Mouse (Mus musculus) layer of hippocampus, adult 2 months (tissue): Measurements from ENCODE around the gene Shisa2. TPM values are rescaled to one million over a fixed set of nuclear protein-coding genes. Genes with fewer than 3 reads are reported as not detected.

Experiments
- DNase-seq, 2 experiments: peaks; one replicate each; pipeline ENCODE4 v3.0.0; 2022; ENCODE audit warnings: low spot score in 2 of 2
- H3K27ac ChIP-seq: fragments of 200-600 bp; 2 replicates; pipeline ENCODE4 v1.8.1; 2022
- H3K4me3 ChIP-seq: fragments of 200-600 bp; 2 replicates; pipeline ENCODE4 v1.8.1; 2022; ENCODE audit warnings: mild to moderate bottlenecking
- CTCF ChIP-seq: fragments of 200-600 bp; conservative IDR thresholded peaks from 2 replicates; pipeline ENCODE4 v1.8.1; 2022; ENCODE audit warnings: antibody characterized with exemption, mild to moderate bottlenecking, moderate library complexity
- total RNA-seq, 2 experiments: library from RNA; stranded (reverse); gene quantifications; 2 replicates each; pipeline ENCODE4 v1.2.3; 2021

The Shisa2 gene
- total RNA-seq, 2 experiments from 2014 or later: 3.3 to 3.4 TPM

DNA sequence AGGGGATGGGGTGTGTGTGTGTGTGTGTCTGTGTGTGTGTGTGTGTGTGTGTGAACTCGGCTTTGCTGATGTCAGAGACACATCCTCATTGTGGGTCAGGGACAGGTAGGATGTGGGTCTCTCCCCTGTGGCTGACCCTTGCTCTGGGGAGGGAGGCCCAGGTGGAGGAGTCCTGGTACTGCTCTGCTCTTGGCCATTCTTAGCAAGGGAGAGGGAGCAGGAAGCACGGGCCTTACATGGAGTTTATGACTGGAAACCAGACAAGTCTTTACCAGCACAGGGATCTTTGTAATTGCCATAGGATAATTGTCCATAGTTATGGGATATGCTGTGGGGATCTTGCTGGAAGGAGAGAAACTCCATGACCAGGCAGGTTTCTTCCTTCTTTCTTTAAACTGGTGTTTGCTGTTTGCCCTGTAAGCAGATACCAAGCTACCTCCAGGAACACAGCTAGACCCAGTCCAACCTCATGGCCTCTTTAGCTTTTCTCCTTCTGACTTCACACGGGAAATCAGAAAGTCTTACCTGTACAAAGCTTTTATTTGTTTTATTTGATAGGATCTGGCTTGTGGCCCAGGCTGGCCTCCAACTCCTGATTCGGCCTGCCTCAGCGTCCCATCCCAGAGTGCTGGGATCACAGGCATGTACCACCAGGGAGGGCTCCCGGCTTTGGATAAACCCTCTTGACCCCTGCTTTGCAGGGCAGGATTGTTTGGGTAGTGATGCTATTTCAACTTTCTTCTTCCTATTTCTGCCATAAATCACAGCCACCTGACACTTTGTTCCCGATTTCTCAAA is 14.0 kb downstream of the Shisa2 start:
- TF ChIP-seq CTCF: no peak
- H3K27ac ChIP-seq: no peak overlapping the region
- no peak for DNase-seq
- no peak overlapping the region for H3K4me3 ChIP-seq

DNA sequence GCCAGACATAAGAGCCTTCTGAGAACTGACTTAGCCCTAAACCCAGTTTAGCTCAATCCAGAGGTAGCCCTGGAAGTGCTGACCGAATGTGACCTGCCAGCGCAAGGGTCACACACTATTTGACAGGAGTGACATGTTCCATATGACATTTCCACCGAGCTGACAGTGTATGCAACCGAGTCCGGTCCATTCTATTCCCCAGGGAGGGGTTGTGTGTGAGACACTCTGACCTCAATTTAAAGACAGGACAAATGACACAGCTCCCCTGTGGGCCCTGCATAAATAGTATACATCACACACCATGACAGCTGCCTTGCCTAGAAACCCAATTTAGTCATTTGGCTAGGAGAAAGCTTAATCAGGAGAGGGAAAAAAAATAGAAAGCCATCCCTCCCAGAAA is 16.7 kb downstream of the Shisa2 start:
- Histone ChIP-seq H3K4me3 (no peak overlapping the region), H3K27ac (no peak overlapping the region)
- no peak for DNase-seq
- no peak for TF ChIP-seq CTCF

- TF ChIP-seq CTCF: no peak
- no peak for DNase-seq
- Histone ChIP-seq H3K4me3 (no peak overlapping the region), H3K27ac (no peak overlapping the region)
These were observed 18.5 kb downstream of the Shisa2 start for GRCm38 (mm10) chr14:59643582-59643981.

DNA sequence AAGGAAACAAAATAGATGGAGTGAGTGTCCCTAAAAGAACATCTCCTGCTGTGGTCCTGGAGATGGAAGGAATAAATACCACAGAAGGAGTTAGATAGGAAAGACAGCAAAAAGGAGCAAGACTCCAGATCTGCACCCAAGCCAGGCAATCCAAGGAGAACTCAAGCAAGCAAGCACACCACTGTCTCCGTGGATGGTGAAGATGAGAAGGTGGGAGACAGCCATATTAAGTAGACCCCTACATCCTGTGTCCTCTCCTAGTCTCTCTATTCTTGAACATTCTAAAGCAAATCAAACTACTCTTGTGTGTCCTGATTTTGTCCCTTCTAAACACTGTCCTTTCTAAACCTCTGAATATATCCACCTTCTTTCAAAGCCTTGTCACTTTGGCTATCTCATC is 19.1 kb downstream of the Shisa2 start:
- TF ChIP-seq CTCF: no peak
- no peak for DNase-seq
- no peak overlapping the region for H3K4me3 ChIP-seq
- H3K27ac ChIP-seq: no peak overlapping the region

- no peak for TF ChIP-seq CTCF
- no peak for DNase-seq
- no peak overlapping the region for H3K27ac ChIP-seq
- no peak overlapping the region for H3K4me3 ChIP-seq
These were observed 19.8 kb downstream of the Shisa2 start for GRCm38 (mm10) chr14:59644896-59645295.

- no peak overlapping the region for H3K4me3 ChIP-seq
- no peak for DNase-seq
- H3K27ac ChIP-seq: no peak overlapping the region
- TF ChIP-seq CTCF: no peak
These were observed 22.0 kb downstream of the Shisa2 start for GRCm38 (mm10) chr14:59646826-59647697.

GRCm38 (mm10) chr14:59648611-59649010 is 23.5 kb downstream of the Shisa2 start:
- no peak overlapping the region for H3K27ac ChIP-seq
- DNase-seq: no peak
- no peak overlapping the region for H3K4me3 ChIP-seq
- TF ChIP-seq CTCF: no peak

- TF ChIP-seq CTCF: no peak
- Histone ChIP-seq H3K27ac (no peak overlapping the region), H3K4me3 (no peak overlapping the region)
- no peak for DNase-seq
These were observed 24.2 kb downstream of the Shisa2 start for GRCm38 (mm10) chr14:59649337-59649736.

DNA sequence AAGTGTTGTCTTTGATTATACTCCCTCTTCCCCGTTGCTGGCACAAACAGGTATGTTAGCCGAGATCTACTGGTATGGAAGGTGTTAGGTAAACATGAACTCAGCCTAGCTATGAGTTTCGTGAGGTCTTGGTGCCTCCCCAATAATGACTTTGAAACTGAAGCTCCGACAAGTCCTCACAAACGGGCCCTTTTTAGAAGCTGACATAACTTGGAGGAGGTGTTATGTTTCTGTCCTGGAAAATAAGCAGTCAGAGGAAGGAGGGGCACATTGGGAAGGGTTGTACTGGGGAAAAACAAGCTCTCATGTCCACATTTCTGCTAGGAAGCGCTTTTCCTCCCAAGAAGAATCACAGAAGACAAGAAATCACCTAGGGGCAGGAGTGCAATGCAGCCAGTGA is 31.5 kb downstream of the Shisa2 start:
- TF ChIP-seq CTCF: no peak
- no peak overlapping the region for H3K27ac ChIP-seq
- no peak overlapping the region for H3K4me3 ChIP-seq
- no peak for DNase-seq

DNA sequence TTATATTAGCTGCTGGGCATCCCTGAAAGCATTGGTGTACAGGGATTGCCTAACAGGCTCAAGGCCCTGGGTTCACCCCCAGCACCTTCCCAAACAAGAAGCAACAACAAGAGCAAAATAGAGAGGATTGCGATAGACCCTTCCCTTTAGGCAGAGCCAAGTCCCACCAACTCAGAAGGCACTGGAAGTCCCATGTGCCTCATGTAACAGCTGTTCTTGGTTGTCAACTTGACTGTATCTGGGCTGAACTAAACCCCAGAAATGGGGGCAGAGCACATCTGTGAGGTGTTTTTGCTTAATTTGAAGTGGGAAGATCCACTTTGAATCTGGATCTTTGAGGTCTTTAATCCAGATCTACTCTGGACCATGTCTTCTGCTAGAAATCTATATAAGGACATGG is 32.0 kb downstream of the Shisa2 start:
- no peak overlapping the region for H3K4me3 ChIP-seq
- no peak for DNase-seq
- no peak for TF ChIP-seq CTCF
- H3K27ac ChIP-seq: no peak overlapping the region

GRCm38 (mm10) chr14:59672893-59673515 is 47.9 kb downstream of the Shisa2 start:
- TF ChIP-seq CTCF: no peak
- Histone ChIP-seq H3K27ac (no peak overlapping the region), H3K4me3 (no peak overlapping the region)
- no peak for DNase-seq

DNA sequence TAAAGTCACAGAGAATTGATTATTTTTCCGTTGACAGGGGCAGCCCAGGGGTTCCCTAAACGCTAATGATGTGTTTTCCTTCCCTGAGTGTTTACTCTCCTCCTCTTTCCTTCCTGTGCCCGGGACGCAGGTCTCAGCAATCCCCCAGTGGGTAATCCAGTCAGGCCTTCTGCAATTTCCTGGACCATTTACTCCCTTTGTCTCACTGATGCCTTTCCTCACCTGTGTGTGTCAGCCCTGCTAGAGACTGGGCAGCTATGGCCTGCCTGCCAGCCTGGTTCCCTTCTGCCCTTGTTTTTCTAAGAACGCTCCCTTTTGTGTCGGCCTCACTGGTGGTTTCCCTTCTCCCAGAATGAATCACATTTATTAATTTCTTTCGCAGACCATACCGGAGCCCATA is 49.4 kb downstream of the Shisa2 start:
- no peak for DNase-seq
- no peak overlapping the region for H3K27ac ChIP-seq
- no peak overlapping the region for H3K4me3 ChIP-seq
- no peak for TF ChIP-seq CTCF

DNA sequence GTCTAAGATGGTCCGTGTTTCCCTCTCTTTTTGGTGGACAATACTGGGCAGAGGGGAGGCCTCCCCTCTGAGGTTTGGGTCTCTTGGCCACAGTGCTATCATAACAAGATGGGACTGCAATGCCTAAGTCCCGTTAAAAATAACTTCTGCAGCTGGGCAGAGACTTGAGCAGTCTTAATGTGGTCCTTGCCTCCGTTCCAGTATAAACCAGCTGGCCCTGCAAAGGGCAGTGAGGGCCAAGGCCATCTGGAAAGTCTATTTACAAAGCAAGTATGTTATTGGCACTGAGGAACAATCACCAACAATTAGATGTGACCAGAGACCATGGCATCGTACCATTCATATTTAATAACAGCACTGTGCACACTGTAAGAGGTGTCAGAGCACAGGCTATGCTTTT is 50.2 kb downstream of the Shisa2 start:
- TF ChIP-seq CTCF: no peak

More for the DNA sequence above, 50.2 kb downstream of the Shisa2 start:
- no peak for DNase-seq
- H3K27ac ChIP-seq: no peak overlapping the region
- H3K4me3 ChIP-seq: no peak overlapping the region
